Mouse (Mus musculus): Measurements from ENCODE around the gene Ugt1a8.

The Ugt1a8 gene

DNA sequence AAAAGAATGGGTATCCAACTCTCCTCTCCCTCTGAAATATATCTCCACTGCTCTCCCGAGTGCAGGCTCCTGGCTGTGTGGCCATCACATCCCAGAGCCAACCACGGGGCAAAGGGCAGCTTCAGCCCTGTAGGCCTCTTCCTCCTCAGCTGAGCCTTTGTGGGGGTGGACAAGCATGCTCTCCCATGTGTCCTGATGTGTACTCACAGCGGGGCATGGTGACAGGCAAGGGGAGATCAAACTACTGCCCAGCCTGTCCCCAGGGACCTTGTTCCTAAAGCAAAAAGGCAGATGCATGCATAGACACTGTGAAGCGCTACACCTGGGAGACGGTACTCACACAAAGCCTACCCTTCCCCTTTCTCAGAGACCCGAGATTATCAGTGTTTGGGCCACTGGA, 172.5 kb downstream of the Ugt1a8 start:
- no peak for DNase-seq (ENCODE audit: low spot score)

DNA sequence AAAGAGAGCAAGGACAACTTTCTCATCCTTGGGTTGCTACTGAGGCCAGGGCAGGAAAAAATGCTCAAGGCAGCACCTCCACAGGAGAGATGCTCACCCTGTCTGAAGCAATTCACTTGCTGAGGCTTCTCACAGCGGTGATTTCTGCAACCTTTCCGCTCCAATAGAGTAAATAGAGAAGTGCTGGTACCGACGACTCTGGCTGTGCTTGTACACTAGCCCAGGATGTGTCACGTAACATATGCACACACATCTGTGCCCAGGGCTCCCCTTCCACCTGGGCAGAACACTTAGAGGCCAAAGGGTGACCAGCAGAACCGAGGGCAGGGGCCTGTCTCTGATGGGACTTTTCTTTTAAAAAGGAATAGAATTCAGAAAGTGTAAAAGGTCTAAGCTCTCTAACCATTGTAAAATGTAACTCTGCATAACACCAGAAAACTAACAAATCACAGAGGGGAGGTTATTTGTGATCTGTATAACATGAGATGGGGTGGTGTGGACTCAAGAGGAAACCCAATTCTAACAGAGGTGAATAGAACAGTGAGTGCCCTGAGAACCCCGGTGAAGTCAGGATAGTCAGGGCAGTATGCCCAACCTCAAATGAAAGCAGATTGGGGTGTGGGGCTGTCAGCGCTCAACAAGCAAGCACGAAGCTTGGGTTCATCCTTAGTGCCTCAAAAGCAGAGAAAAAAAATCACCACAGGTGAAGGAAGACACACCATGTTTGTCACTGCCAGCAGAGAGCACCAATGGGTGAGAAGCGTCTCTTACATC, 173.2 kb downstream of the Ugt1a8 start:
- no peak for DNase-seq (ENCODE audit: low spot score)

DNA sequence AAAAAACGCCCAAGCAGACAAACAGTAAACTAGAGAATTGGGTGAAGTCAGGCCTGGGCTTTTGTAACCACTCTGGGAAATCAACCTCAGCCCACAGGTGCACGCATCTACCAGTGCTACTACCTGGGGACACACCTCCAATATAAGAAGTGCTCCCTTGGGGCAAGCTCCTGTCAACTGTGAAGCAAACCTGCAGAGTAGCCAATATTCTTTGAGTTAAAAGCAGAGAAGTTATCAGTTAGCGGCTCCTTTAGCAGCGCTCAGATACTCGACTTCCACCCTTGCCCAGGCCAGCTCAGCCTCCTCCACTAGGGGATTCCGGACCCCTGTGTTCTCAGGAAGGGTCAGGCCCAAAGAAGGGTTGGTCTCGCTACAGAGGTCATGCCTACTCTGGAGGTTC, 174.1 kb downstream of the Ugt1a8 start:
- DNase-seq (ENCODE audit: low spot score): no peak

DNA sequence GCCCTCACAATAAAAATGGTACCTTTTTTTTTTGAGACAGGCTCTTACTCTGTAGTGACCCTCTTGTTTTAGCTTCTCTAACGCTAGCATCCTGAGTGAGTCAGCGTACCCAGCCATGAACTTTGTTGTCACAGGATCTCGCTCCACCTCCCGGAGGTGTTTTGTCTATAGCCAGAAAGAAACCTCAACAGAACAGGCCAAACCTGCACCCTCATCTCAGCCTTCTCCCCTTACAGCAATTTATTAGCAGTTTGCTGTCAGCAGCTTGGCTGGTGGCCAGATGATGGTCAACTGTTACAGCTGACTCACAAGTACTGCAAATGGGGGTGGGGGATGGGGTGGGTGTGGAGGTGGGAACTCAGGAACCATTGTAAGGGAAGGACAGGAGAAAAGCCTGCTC, 174.6 kb downstream of the Ugt1a8 start:
- no peak for DNase-seq (ENCODE audit: low spot score)

DNA sequence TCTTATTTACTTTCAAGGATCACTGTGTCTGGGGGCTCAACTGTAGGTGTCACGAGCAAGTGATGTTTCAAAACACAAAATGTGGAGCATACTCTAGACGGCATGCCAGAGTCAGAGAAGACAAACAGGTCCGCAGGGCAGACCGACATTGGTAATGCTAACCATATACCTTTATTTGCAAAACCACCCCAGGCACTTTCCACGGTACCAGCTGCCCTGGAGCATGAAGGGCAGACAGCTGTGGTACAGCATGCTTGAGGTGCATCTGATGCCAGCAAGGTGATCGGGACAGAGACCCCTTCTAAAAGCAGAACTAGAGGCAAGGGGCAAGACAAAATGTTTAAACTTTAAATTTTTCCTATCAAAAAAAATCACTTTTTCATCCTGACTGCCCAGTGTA, 175.3 kb downstream of the Ugt1a8 start:
- no peak for DNase-seq (ENCODE audit: low spot score)

DNA sequence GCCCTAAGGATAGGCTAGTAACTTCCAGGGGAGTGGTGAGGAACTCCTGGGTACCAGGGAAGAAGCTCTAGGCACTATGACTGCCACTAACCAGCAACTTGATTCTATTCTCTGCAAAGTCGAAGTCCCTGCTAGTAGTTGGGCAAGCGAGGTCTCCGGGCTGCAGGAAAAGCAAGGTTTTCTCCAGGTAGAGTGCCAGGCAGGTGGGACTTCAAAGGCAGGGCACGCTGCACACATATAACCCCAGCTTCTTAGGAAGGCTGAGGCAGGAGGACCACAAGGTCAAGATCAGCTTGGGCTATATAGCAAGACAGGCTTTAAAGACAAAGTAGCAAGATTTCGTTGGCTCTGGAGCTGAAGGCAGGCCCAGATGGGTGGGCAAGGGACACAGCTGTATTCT, 176.2 kb downstream of the Ugt1a8 start:
- DNase-seq (ENCODE audit: low spot score): no peak

DNA sequence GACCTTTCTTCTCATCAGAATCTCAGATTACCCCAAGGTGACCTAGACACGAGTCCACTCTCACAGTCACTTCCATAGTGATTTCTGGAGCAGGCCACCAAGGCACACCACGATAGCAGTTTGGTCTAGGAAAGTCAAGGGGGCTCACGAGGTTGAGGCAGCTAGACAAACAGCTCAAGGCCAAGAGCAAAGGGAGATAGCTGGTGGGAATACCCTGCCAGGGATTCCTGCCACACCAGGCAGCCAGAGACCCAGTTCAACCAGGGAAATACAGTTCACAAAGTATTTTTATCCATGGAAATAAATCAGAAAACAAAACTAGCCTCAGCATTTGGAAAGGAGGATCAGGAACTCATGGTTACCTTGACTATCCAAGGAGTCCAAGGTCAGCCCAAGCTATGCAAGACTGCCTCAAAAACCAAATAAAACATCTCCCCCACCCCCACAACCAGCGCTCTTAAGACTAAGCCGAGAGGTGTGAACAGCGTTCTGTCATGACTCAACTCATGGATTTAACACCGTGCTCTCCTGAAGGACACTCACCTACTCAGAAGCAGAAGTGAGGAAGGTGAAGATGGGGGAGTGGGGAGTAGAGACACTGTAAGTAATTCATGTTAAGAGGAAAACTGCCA, 176.7 kb downstream of the Ugt1a8 start:
- DNase-seq (ENCODE audit: low spot score): no peak

DNA sequence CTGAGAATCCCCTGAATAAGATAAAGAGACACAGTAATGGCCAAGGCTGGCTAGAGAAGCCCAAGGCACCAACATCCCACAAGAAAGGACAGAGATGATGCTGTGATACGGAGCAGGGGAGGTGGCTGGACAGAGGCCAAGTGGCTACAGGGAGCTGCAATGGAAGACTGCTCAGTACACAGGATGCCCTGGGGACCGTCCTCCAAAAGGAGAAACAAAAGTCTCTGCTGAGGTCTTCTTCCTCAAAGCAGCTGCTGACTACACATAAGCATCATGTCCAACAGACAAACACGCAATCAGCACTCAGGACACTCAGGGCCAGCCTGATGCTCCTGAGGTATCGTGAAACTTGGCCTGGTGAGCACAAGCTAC, 177.2 kb downstream of the Ugt1a8 start:
- no peak for DNase-seq (ENCODE audit: low spot score)

DNA sequence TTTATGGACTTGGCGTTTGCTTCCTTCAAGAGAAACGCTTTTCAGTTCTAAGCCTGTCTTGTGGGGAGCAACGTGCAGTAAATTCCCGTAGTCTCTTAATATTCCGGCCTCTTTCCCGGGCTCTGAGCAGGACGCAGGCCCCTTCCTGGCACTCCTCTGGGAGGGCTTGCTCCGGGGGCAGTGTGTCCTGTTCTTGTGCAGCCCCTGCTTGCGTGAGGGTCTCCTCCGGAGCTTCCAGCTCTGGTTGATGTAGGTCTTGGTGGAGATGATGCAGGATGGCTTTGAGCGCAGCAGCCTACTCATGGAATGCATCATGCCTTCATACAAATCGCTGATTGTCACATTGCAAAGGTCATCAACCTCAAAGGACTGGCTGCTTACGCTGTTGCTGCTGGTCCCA, 178.5 kb downstream of the Ugt1a8 start:
- DNase-seq (ENCODE audit: low spot score): no peak

DNA sequence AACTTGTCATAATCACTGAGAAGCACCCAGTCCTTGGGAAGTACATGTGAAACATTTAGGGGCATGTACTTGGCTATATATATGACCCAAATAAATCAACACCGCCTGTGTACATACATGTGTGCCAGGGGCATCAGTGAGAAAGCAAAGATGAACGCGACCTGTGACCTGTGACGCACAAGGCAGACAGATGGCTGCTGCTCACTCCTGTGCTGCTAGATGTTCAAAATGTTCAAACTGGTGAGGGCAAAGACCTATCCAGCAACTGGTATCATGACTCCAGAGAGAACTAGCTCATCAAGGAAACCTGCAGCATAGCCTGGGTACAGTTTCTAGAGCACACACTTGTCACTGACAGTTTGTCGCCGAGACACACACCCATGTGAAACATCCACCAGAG, 179.9 kb downstream of the Ugt1a8 start:
- no peak for DNase-seq (ENCODE audit: low spot score)

DNA sequence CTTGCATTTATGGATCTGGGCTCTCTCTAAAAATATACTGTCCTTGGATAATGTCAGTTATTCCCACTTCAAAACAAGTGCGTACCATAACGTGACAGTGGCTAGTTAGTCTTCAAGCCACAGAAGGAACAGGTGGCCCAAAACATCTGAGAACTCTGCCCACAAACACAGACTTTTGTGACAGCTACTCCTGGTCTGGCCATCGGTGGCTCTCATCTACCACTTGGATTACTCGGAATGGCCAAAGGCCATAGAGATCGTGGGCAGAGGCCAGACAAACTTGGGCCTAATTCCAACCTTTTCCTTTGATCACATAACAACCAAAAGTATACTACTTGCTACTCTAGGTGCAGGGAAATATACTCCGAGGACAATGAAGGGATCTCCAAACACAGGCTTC, 180.5 kb downstream of the Ugt1a8 start:
- DNase-seq (ENCODE audit: low spot score): no peak
